Mouse (Mus musculus) small intestine, adult 2 months (tissue): ENCODE results near the gene Trmt112. TPM values are rescaled to one million over a fixed set of nuclear protein-coding genes. Genes with fewer than 3 reads are reported as not detected.

Source experiments
- H3K27ac ChIP-seq: fragments of 200-500 bp; 2 replicates; pipeline ENCODE4 v1.5.1; 2012; ENCODE audit warnings: low read depth, low read length, control low read depth, inconsistent platforms; ENCODE audit not compliant: insufficient read depth
- H3K27me3 ChIP-seq: fragments of 200-500 bp; 2 replicates; pipeline ENCODE4 v1.6.1; 2012; ENCODE audit warnings: mild to moderate bottlenecking, moderate library complexity, low read length, inconsistent platforms; ENCODE audit not compliant: control insufficient read depth, insufficient read depth
- H3K36me3 ChIP-seq: fragments of 200-500 bp; 2 replicates; pipeline ENCODE4 v1.6.1; 2012; ENCODE audit warnings: mild to moderate bottlenecking, low read length, control low read depth, inconsistent platforms; ENCODE audit not compliant: control insufficient read depth, insufficient read depth
- H3K4me1 ChIP-seq: fragments of 200-500 bp; 2 replicates; pipeline ENCODE4 v1.6.1; 2012; ENCODE audit warnings: low read length, inconsistent platforms, mixed read lengths; ENCODE audit not compliant: control insufficient read depth, insufficient read depth, insufficient read length
- H3K4me3 ChIP-seq: fragments of 200-500 bp; 2 replicates; pipeline ENCODE4 v1.5.1; 2012; ENCODE audit warnings: low read depth, mild to moderate bottlenecking, control low read depth, inconsistent platforms, low read length, moderate library complexity
- CTCF ChIP-seq: fragments of 200-500 bp; IDR thresholded peaks from 2 replicates; pipeline ENCODE4 v1.5.1; 2012; ENCODE audit warnings: low read depth, mild to moderate bottlenecking, control low read depth, inconsistent platforms, low read length, moderate library complexity, mixed read lengths; ENCODE audit not compliant: insufficient replicate concordance, insufficient read length; ENCODE audit errors: extremely low read depth
- POLR2A ChIP-seq: fragments of 200-500 bp; IDR thresholded peaks from 2 replicates; pipeline ENCODE4 v1.6.1; 2012; ENCODE audit warnings: low read depth, mild to moderate bottlenecking, control low read depth, inconsistent platforms, low read length, moderate library complexity
- WGBS: fragments of 180-500 bp; shearing (Covaris S2); methylation state at CpG from one replicate; pipeline ENCODE4 v1.1.7; 2018; 5-methylcytosine and 5-hydroxymethylcytosine counted together
- polyA plus RNA-seq: library from polyadenylated mRNA; depleted of rRNA; stranded (reverse); fragments of >200 nt; gene quantifications from 2 replicates; pipeline ENCODE4 v1.2.3, GENCODE M21; 2012

Gene Trmt112
- polyA plus RNA-seq, 1 experiment = 52.3 TPM

DNA sequence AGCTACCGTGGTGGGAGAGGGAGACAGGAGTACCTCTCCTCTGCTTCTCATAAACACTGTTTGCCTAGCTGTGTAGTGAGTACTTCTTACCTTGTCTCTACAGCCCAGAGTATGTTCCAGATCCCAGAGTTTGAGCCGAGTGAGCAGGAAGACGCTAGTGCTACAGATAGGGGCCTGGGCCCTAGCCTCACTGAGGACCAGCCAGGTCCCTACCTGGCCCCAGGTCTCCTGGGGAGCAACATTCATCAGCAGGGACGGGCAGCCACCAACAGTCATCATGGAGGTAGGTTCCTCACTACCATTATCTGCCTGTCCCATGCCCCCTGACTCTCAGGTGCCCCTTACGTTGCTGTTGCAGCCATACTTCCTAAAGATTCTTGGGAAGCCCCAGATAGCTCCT is 33.3 kb downstream of the Trmt112 start:
- peak overlapping the region; percentile 86 for H3K4me3 ChIP-seq
- peak overlapping the region; percentile 82 for H3K27ac ChIP-seq
- H3K27me3 ChIP-seq = no peaks in the 10 kb centered on the region
- WGBS = 32% methylated on average over 5 of the region's 5 CpGs
- peaks cover 14% of the 10 kb centered on the region for H3K4me1 ChIP-seq
- no peaks in the 10 kb centered on the region for H3K36me3 ChIP-seq
- no peak; the same call in 1 of the 2 replicates for TF ChIP-seq POLR2A

DNA sequence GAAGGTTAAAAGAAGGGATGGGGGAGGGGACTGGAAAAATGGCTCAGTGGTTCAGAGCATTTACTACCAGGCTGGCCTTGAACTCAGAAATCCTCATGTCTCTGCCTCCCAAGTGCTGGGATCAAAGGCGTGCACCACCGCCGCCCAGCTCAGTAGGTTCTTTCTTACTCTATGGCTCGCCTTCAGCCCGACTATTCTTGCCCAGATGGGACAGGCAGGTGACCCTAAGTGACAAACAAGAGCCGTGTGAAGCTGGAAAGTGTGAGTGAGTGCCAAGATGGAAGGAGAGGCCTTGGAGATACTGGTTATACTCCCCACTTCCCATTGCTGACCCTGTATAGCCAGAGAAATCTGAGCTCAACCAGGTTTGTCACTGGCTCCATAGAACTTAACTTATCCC is 34.2 kb downstream of the Trmt112 start:
- Histone ChIP-seq H3K27me3 (no peaks in the 10 kb centered on the region), H3K4me1 (peaks cover 20% of the 10 kb centered on the region), H3K36me3 (no peaks in the 10 kb centered on the region), H3K4me3 (no peak overlapping the region), H3K27ac (no peak overlapping the region)
- 87% methylated on average over 6 of the region's 6 CpGs for WGBS
- no peak for TF ChIP-seq CTCF
- no peak for TF ChIP-seq POLR2A

DNA sequence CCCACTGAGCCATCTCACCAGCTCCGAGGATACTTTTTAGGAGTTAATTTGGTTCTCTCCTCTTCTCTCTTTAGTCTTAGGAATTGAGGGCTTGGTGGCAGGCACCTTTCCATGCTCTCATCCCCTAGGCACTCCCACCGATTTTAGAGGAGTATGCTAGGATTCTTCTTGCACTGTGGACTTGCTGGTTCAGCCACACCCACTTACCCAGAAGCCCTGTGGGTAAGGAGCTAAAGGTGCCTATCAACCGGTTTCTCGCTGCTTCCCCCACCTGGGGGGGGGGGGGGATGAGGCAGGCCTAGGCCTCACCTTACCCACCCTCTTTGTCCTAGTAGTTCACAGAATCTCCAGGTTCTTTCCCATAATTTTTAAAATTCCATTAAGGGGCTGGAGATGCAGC is 38.2 kb downstream of the Trmt112 start:
- Histone ChIP-seq H3K4me1 (peaks cover 32% of the 10 kb centered on the region), H3K4me3 (no peak overlapping the region), H3K27me3 (no peaks in the 10 kb centered on the region), H3K36me3 (peaks cover 4% of the 10 kb centered on the region), H3K27ac (no peak overlapping the region)
- TF ChIP-seq CTCF (no peak), POLR2A (no peak)
- WGBS = 58% methylated on average over 4 of the region's 4 CpGs

DNA sequence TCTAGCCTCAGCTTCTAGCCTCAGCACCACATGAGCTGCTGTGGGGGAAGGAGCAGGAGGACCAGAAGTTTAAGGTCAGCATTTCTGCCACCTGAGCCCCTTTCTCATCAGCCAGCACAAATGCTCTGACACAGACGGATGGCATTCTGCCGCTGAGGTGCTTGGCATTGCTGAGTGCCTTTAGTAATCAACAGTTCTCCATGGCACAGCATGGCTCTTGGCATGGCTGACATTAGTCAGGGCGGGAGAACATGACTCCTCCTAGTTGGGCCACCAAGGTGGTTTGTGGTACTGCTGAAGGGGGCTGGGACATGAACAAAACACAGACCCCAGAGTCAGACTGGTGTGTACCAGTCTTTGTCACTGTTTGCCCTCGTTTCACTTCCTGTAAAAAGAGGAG is 38.7 kb downstream of the Trmt112 start:
- Histone ChIP-seq H3K36me3 (peaks cover 8% of the 10 kb centered on the region), H3K4me3 (no peak overlapping the region), H3K27me3 (no peaks in the 10 kb centered on the region), H3K27ac (0 out of 2 replicates have a peak overlapping the region, but pooled peaks have one; percentile 53), H3K4me1 (peaks cover 33% of the 10 kb centered on the region)
- 86% methylated on average over 4 of the region's 4 CpGs for WGBS
- TF ChIP-seq POLR2A = no peak
- TF ChIP-seq CTCF = no peak

DNA sequence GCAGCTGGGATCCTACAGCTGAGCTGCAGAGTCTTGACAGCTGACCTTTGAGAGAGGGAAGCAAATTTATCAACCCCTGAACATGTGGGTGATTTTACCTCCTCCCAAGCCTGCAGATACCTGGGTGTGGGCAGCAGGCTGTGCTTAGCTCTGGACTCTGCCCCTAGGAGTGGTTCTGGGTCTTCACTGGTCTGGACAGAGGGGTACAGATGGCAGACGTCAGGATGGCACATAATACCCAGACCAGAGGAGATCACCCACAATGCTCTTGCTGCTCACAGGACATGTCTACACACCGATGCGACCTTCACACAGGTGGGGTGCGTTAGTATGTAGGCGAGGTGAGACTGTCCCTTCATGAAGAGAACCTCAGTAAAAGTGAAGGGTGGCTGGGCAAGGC is 40.0 kb downstream of the Trmt112 start:
- H3K36me3 ChIP-seq = peaks cover 22% of the 10 kb centered on the region
- H3K27me3 ChIP-seq = no peaks in the 10 kb centered on the region
- peak overlapping the region; percentile 40 for H3K4me3 ChIP-seq
- H3K4me1 ChIP-seq = peaks cover 41% of the 10 kb centered on the region
- peak overlapping the region; percentile 94 for H3K27ac ChIP-seq
- WGBS = 43% methylated on average over 5 of the region's 5 CpGs
- no peak for TF ChIP-seq CTCF
- TF ChIP-seq POLR2A = no peak

DNA sequence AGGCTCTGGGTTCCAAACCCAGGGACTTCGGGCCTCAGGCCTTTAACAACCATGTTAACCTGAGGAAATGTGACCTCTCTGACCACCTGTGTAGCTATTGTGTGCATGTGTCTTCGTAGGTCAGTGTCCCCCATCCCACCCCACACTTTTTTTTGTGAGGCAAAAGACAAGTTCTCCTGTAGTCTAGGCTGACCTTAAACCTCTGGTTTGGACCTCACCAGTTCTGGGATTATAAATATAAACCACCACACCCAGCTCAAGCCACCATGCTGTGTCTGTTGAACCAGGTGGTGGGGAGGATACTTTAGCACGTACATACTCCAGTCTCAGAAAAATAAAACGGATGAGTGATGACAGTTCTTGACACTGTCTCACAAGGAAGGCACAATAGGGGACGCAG is 40.5 kb downstream of the Trmt112 start:
- Histone ChIP-seq H3K36me3 (peaks cover 26% of the 10 kb centered on the region), H3K27me3 (no peaks in the 10 kb centered on the region), H3K27ac (peak overlapping the region; percentile 94), H3K4me3 (peak overlapping the region; percentile 40), H3K4me1 (peaks cover 41% of the 10 kb centered on the region)
- WGBS = 46% methylated on average over 5 of the region's 5 CpGs
- TF ChIP-seq CTCF (no peak), POLR2A (no peak)

DNA sequence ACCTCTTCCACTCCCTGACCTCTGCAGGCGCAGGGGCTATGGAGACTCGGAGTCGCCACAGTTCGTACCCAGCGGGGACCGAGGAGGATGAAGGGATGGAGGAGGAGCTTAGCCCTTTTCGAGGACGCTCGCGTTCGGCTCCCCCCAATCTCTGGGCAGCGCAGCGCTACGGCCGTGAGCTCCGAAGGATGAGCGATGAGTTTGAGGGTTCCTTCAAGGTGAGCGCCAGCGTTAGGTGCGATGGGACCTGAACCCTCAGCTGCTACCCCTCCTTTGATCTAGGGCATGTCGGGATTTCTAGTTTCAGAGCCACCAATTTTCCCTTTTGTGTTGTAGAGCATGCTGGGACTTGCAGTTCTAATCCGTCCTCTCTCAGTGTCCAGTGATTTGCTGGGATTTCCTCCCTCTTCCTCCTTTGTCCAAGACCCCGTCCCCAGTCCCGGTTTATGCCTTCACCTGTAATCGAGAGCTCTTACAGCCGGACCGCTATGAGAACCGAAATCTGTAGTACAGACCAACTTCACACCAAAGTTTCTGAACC is 41.2 kb downstream of the Trmt112 start:
- 1% methylated on average over 28 of the region's 28 CpGs for WGBS
- H3K27ac ChIP-seq = peak overlapping the region; percentile 94
- peaks cover 47% of the 10 kb centered on the region for H3K4me1 ChIP-seq
- peak overlapping the region; percentile 70 for H3K4me3 ChIP-seq
- H3K36me3 ChIP-seq = peaks cover 33% of the 10 kb centered on the region
- H3K27me3 ChIP-seq = no peaks in the 10 kb centered on the region
- TF ChIP-seq POLR2A = peak; percentile 34; the same call in 1 of the 2 replicates
- TF ChIP-seq CTCF = no peak
